Mouse (Mus musculus): ENCODE measurements around the gene Fgfr2. TPM values are rescaled to one million over a fixed set of nuclear protein-coding genes. Genes with fewer than 3 reads are reported as not detected.

Fgfr2 gene
- polyA plus RNA-seq, 1 experiment from 2014 or later, result 24.9 TPM

DNA sequence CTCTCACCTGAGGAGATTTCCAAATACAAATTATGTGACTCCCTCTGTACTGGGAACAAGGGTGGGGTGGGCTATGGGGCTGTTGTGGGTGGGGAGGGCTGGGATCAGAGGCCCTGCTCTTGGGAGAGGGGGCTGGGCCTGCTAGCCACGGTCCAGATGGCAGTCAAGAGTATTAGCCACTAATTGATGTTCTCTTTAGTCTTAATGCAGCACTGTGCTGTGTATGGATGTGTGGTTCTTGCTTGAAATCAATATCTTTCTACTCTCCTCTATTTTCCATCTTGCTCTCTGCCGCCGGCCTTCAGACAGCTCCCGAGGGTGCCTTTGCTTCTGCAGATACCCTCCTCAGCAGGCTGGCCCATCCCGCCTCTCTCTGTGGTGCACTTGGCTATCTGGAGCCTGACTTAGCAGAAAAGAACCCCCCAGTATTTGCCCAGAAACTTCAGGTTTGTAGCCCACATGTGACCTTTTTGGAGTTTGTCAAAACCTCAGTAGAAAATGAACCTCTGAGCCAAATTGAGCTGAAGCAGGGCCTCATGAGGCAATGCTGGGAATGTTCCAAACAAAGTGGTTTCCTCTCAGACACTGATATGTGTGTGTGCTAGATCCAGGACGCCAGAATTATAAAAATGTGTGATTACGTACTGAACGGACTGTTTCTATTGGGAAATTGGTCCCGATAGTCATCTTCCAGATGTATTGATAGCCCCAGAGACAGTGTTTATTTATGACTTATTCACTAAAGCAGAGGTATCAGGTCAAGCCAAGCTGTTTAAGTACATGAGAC, 2379.7 kb downstream of the Fgfr2 start:
- Histone ChIP-seq H3K27me3 (ENCODE audit: control insufficient read depth, insufficient read depth, low read length) (no peaks in the 10 kb centered on the region), H3K4me1 (ENCODE audit: control insufficient read depth, insufficient read depth, low read length) (no peaks in the 10 kb centered on the region; the same call in 1 of the 2 replicates), H3K4me2 (no peak overlapping the region), H3K36me3 (ENCODE audit: control insufficient read depth, insufficient read depth, low read length) (peaks cover 35% of the 10 kb centered on the region), H3K27ac (ENCODE audit: low read depth, low read length) (no peak overlapping the region), H3K4me3 (ENCODE audit: low read depth, low read length) (no peak overlapping the region), H3K9ac (ENCODE audit: low read depth, low read length) (no peak overlapping the region), H3K9me3 (replicated peaks; ENCODE audit: control insufficient read depth, low read length) (no peaks in the 10 kb centered on the region)
- WGBS (ENCODE audit: insufficient replicate concordance), result 85% methylated on average over 9 of the region's 9 CpGs
- ATAC-seq (replicated peaks; ENCODE audit: insufficient number of reproducible peaks, low FRiP score, low TSS enrichment), result no peak

GRCm38 (mm10) chr7:130741099-130741498, 2382.1 kb downstream of the Fgfr2 start:
- Histone ChIP-seq H3K27me3 (ENCODE audit: control insufficient read depth, insufficient read depth, low read length) (no peaks in the 10 kb centered on the region), H3K9me3 (replicated peaks; ENCODE audit: control insufficient read depth, low read length) (no peaks in the 10 kb centered on the region), H3K36me3 (ENCODE audit: control insufficient read depth, insufficient read depth, low read length) (peaks cover 37% of the 10 kb centered on the region), H3K27ac (ENCODE audit: low read depth, low read length) (no peak overlapping the region), H3K9ac (ENCODE audit: low read depth, low read length) (no peak overlapping the region), H3K4me3 (ENCODE audit: low read depth, low read length) (no peak overlapping the region), H3K4me2 (no peak overlapping the region), H3K4me1 (ENCODE audit: control insufficient read depth, insufficient read depth, low read length) (no peaks in the 10 kb centered on the region; the same call in 1 of the 2 replicates)
- WGBS (ENCODE audit: insufficient replicate concordance), result 79% methylated on average over 4 of the region's 4 CpGs
- no peak for ATAC-seq (replicated peaks; ENCODE audit: insufficient number of reproducible peaks, low FRiP score, low TSS enrichment)

GRCm38 (mm10) chr7:130734195-130734787, 2388.9 kb downstream of the Fgfr2 start:
- no peak overlapping the region for H3K4me3 ChIP-seq (ENCODE audit: low read depth, low read length)
- H3K36me3 ChIP-seq (ENCODE audit: control insufficient read depth, insufficient read depth, low read length), result peaks cover 27% of the 10 kb centered on the region
- 90% methylated on average over 2 of the region's 2 CpGs for WGBS (ENCODE audit: insufficient replicate concordance)

GRCm38 (mm10) chr7:130733423-130733822, 2389.7 kb downstream of the Fgfr2 start:
- no peak for ATAC-seq (replicated peaks; ENCODE audit: insufficient number of reproducible peaks, low FRiP score, low TSS enrichment)
- Histone ChIP-seq H3K4me2 (no peak overlapping the region), H3K36me3 (ENCODE audit: control insufficient read depth, insufficient read depth, low read length) (peaks cover 25% of the 10 kb centered on the region)

More at GRCm38 (mm10) chr7:130734195-130734787, 2388.9 kb downstream of the Fgfr2 start:
- Histone ChIP-seq H3K4me1 (ENCODE audit: control insufficient read depth, insufficient read depth, low read length) (peaks cover 3% of the 10 kb centered on the region; the same call in 1 of the 2 replicates), H3K9ac (ENCODE audit: low read depth, low read length) (no peak overlapping the region), H3K9me3 (replicated peaks; ENCODE audit: control insufficient read depth, low read length) (no peaks in the 10 kb centered on the region), H3K4me2 (no peak overlapping the region), H3K27me3 (ENCODE audit: control insufficient read depth, insufficient read depth, low read length) (no peaks in the 10 kb centered on the region), H3K27ac (ENCODE audit: low read depth, low read length) (no peak overlapping the region)
- no peak for ATAC-seq (replicated peaks; ENCODE audit: insufficient number of reproducible peaks, low FRiP score, low TSS enrichment)

GRCm38 (mm10) chr7:130732908-130733307, 2390.2 kb downstream of the Fgfr2 start:
- Histone ChIP-seq H3K27ac (ENCODE audit: low read depth, low read length) (no peak overlapping the region), H3K9me3 (replicated peaks; ENCODE audit: control insufficient read depth, low read length) (no peaks in the 10 kb centered on the region), H3K9ac (ENCODE audit: low read depth, low read length) (no peak overlapping the region), H3K27me3 (ENCODE audit: control insufficient read depth, insufficient read depth, low read length) (no peaks in the 10 kb centered on the region), H3K4me1 (ENCODE audit: control insufficient read depth, insufficient read depth, low read length) (0 out of 2 replicates have a peak, but pooled peaks cover 3% of the 10 kb centered on the region), H3K4me3 (ENCODE audit: low read depth, low read length) (no peak overlapping the region), H3K36me3 (ENCODE audit: control insufficient read depth, insufficient read depth, low read length) (peaks cover 24% of the 10 kb centered on the region), H3K4me2 (no peak overlapping the region)
- WGBS (ENCODE audit: insufficient replicate concordance), result 85% methylated on average over 6 of the region's 6 CpGs
- ATAC-seq (replicated peaks; ENCODE audit: insufficient number of reproducible peaks, low FRiP score, low TSS enrichment), result no peak

More at GRCm38 (mm10) chr7:130733423-130733822, 2389.7 kb downstream of the Fgfr2 start:
- H3K27me3 ChIP-seq (ENCODE audit: control insufficient read depth, insufficient read depth, low read length), result no peaks in the 10 kb centered on the region
- H3K9ac ChIP-seq (ENCODE audit: low read depth, low read length), result no peak overlapping the region
- H3K4me1 ChIP-seq (ENCODE audit: control insufficient read depth, insufficient read depth, low read length), result peaks cover 3% of the 10 kb centered on the region; the same call in 1 of the 2 replicates
- WGBS (ENCODE audit: insufficient replicate concordance), result 92% methylated on average over 8 of the region's 8 CpGs
- no peak overlapping the region for H3K4me3 ChIP-seq (ENCODE audit: low read depth, low read length)
- no peak overlapping the region for H3K27ac ChIP-seq (ENCODE audit: low read depth, low read length)
- H3K9me3 ChIP-seq (replicated peaks; ENCODE audit: control insufficient read depth, low read length), result no peaks in the 10 kb centered on the region

DNA sequence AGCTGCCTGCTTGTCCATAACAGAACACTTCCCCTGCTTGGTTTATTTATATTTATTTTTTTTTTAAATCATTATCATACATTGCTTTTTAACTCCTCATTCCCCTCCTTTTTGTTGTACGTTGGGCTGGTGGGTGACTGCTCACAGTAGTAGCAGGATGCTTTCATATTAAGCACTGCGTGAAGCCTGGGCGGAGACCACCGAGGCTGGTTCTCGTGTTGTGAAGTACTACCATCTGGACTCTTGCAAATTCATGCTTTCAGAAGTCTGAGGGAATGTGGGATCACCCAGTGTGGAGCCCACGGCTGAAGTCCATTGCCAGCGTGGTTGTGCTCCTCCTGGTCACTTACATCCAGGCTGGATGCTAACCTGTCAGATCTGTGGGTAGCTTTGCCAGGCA, 2391.4 kb downstream of the Fgfr2 start:
- H3K4me3 ChIP-seq (ENCODE audit: low read depth, low read length), result no peak overlapping the region
- no peak overlapping the region for H3K9ac ChIP-seq (ENCODE audit: low read depth, low read length)
- H3K9me3 ChIP-seq (replicated peaks; ENCODE audit: control insufficient read depth, low read length), result no peaks in the 10 kb centered on the region
- WGBS (ENCODE audit: insufficient replicate concordance), result 86% methylated on average over 7 of the region's 7 CpGs
- H3K27ac ChIP-seq (ENCODE audit: low read depth, low read length), result no peak overlapping the region
- H3K27me3 ChIP-seq (ENCODE audit: control insufficient read depth, insufficient read depth, low read length), result no peaks in the 10 kb centered on the region
- peaks cover 11% of the 10 kb centered on the region for H3K4me1 ChIP-seq (ENCODE audit: control insufficient read depth, insufficient read depth, low read length)
- peaks cover 20% of the 10 kb centered on the region for H3K36me3 ChIP-seq (ENCODE audit: control insufficient read depth, insufficient read depth, low read length)
- no peak for ATAC-seq (replicated peaks; ENCODE audit: insufficient number of reproducible peaks, low FRiP score, low TSS enrichment)
- no peak overlapping the region for H3K4me2 ChIP-seq

- H3K36me3 ChIP-seq (ENCODE audit: control insufficient read depth, insufficient read depth, low read length), result peaks cover 13% of the 10 kb centered on the region; the same call in 1 of the 2 replicates
- H3K4me1 ChIP-seq (ENCODE audit: control insufficient read depth, insufficient read depth, low read length), result peaks cover 23% of the 10 kb centered on the region
- no peak overlapping the region for H3K9ac ChIP-seq (ENCODE audit: low read depth, low read length)
- H3K27ac ChIP-seq (ENCODE audit: low read depth, low read length), result 0 out of 2 replicates have a peak overlapping the region, but pooled peaks have one; percentile 0
- H3K27me3 ChIP-seq (ENCODE audit: control insufficient read depth, insufficient read depth, low read length), result no peaks in the 10 kb centered on the region
- ATAC-seq (replicated peaks; ENCODE audit: insufficient number of reproducible peaks, low FRiP score, low TSS enrichment), result no peak
- no peak overlapping the region for H3K4me2 ChIP-seq
- H3K4me3 ChIP-seq (ENCODE audit: low read depth, low read length), result no peak overlapping the region
- 82% methylated on average over 4 of the region's 4 CpGs for WGBS (ENCODE audit: insufficient replicate concordance)
- H3K9me3 ChIP-seq (replicated peaks; ENCODE audit: control insufficient read depth, low read length), result no peaks in the 10 kb centered on the region
Observed at GRCm38 (mm10) chr7:130727560-130727959, 2395.6 kb downstream of the Fgfr2 start.

DNA sequence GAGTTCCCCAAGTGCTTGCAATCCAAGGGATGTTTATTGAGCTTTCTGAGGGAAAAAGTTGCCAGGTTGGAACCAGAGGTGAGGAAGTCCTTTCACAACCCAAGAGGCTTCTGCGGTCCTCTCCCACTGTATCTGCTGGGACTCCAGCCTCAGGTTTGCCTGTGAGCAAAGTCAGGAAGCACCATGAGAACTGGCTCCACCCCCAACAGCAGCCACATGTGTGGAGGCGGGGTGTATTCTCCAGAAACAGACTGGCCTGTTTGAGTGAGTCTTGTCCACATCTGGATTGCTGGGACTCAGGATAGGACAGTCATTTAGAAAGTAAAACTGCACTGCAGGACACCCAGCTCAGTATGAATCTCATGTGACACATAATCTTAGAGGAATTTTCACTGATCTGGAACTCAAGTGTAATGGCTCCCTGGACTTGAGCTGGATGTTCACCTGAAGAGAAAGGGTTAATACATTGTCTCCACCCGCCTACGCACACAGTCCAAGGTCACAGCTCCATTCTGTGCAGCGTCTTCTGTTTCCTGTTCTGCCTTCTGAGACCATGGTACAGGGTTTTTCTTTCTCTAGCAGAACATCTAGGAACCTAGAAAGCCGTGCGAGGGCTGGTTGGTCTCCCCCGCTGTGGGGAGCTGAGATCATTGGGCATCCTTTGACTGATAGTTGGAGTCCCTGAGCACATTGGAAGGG, 2396.3 kb downstream of the Fgfr2 start:
- peaks cover 28% of the 10 kb centered on the region for H3K4me1 ChIP-seq (ENCODE audit: control insufficient read depth, insufficient read depth, low read length)
- 49% methylated on average over 8 of the region's 8 CpGs for WGBS (ENCODE audit: insufficient replicate concordance)
- H3K9me3 ChIP-seq (replicated peaks; ENCODE audit: control insufficient read depth, low read length), result no peaks in the 10 kb centered on the region
- no peak overlapping the region for H3K9ac ChIP-seq (ENCODE audit: low read depth, low read length)
- no peaks in the 10 kb centered on the region for H3K27me3 ChIP-seq (ENCODE audit: control insufficient read depth, insufficient read depth, low read length)
- H3K4me2 ChIP-seq, result no peak overlapping the region
- peaks cover 13% of the 10 kb centered on the region; the same call in 1 of the 2 replicates for H3K36me3 ChIP-seq (ENCODE audit: control insufficient read depth, insufficient read depth, low read length)
- peak; percentile 55 for ATAC-seq (replicated peaks; ENCODE audit: insufficient number of reproducible peaks, low FRiP score, low TSS enrichment)
- 0 out of 2 replicates have a peak overlapping the region, but pooled peaks have one; percentile 15 for H3K27ac ChIP-seq (ENCODE audit: low read depth, low read length)
- no peak overlapping the region for H3K4me3 ChIP-seq (ENCODE audit: low read depth, low read length)

Data from heart, embryonic 11.5 days (tissue).